Mouse (Mus musculus) neural tube, embryonic 11.5 days (tissue): ENCODE data around the gene Ifna14. TPM values are rescaled to one million over a fixed set of nuclear protein-coding genes. Genes with fewer than 3 reads are reported as not detected.
"Not testable (repeated sequence)": the region's sequence is repeated elsewhere in the genome, so short reads cannot be mapped to it uniquely, and the experiment has no call there.

Source experiments
- ATAC-seq: fragments of 200-750 bp; cut with Nextera tagmentation; 2 replicates; pipeline ENCODE4 v1.8.0; 2017; ENCODE audit warnings: moderate number of reproducible peaks, mild to moderate bottlenecking, moderate TSS enrichment, moderate library complexity; ENCODE audit not compliant: insufficient read depth, low FRiP score, low TSS enrichment
- DNase-seq: peaks from one replicate; pipeline ENCODE4 v3.0.0-alpha.2; 2015; ENCODE audit warnings: low spot score
- H3K27ac ChIP-seq: fragments of 300-500 bp; sonication (generic); 2 replicates; pipeline ENCODE4 v1.5.1; 2014; ENCODE audit warnings: low read depth, mild to moderate bottlenecking, low read length
- H3K27me3 ChIP-seq: fragments of 300-500 bp; sonication (generic); 2 replicates; pipeline ENCODE4 v1.6.1; 2014; ENCODE audit warnings: mild to moderate bottlenecking, low read length, mixed read lengths; ENCODE audit not compliant: control insufficient read depth, insufficient read depth
- H3K36me3 ChIP-seq: fragments of 300-500 bp; sonication (generic); 2 replicates; pipeline ENCODE4 v1.6.1; 2014; ENCODE audit warnings: mild to moderate bottlenecking, low read length, moderate library complexity, mixed read lengths; ENCODE audit not compliant: control insufficient read depth, insufficient read depth
- H3K4me1 ChIP-seq: fragments of 300-500 bp; sonication (generic); 2 replicates; pipeline ENCODE4 v1.6.1; 2014; ENCODE audit warnings: low read length, mixed read lengths; ENCODE audit not compliant: control insufficient read depth, insufficient read depth
- H3K4me2 ChIP-seq: fragments of 300-500 bp; sonication (generic); 2 replicates; pipeline ENCODE4 v1.6.1; 2014; ENCODE audit warnings: low read depth, mild to moderate bottlenecking, moderate library complexity
- H3K4me3 ChIP-seq: fragments of 300-500 bp; sonication (generic); 2 replicates; pipeline ENCODE4 v1.5.1; 2014; ENCODE audit warnings: low read depth, low read length
- H3K9ac ChIP-seq: fragments of 300-500 bp; sonication (generic); 2 replicates; pipeline ENCODE4 v1.6.1; 2014; ENCODE audit warnings: mild to moderate bottlenecking, low read length
- H3K9me3 ChIP-seq: fragments of 300-500 bp; sonication (generic); 2 replicates; pipeline ENCODE4 v1.6.1; 2016; ENCODE audit warnings: low read length; ENCODE audit not compliant: control insufficient read depth
- WGBS: fragments of 180-500 bp; shearing (Covaris S2); extraction: QIAGEN DNeasy Blood & Tissue Kit; methylation state at CpG from one replicate; pipeline ENCODE4 v1.1.7; 2014; 5-methylcytosine and 5-hydroxymethylcytosine counted together
- polyA plus RNA-seq: library from polyadenylated mRNA; unstranded; fragments of >200 nt; fragmentation: Nextera tagmentation; extraction: Ambion mirVana; gene quantifications from 2 replicates; pipeline ENCODE4 v1.2.1, GENCODE M21; 2014

Gene Ifna14
- not detected in 2 replicates for polyA plus RNA-seq

GRCm38 (mm10) chr4:88571698-88572097 is at the start of gene Ifna14:
TSS of gene Ifna14 (minus strand) at chr4:88571798.
- ATAC-seq (no peak), DNase-seq (no peak)
- Histone ChIP-seq H3K9me3 (no peaks in the 10 kb centered on the region), H3K36me3 (no peaks in the 10 kb centered on the region), H3K4me3 (no peak within 1 kb of the TSS), H3K27ac (no peak within 1 kb of the TSS), H3K27me3 (no peaks in the 10 kb centered on the region), H3K4me2 (no peak within 1 kb of the TSS), H3K9ac (no peak within 1 kb of the TSS), H3K4me1 (no peaks in the 10 kb centered on the region)
- 56% methylated on average over 1 of the region's 1 CpGs for WGBS

GRCm38 (mm10) chr4:88603276-88603675 is 31.7 kb upstream of the Ifna14 start, which contains the start of gene Ifna12:
TSS of gene Ifna12 (minus strand) at chr4:88603376.
- Histone ChIP-seq H3K9ac (no peak within 1 kb of the TSS), H3K4me2 (no peak within 1 kb of the TSS), H3K4me1 (no peaks in the 10 kb centered on the region), H3K36me3 (no peaks in the 10 kb centered on the region), H3K27ac (no peak within 1 kb of the TSS), H3K4me3 (no peak within 1 kb of the TSS), H3K9me3 (no peaks in the 10 kb centered on the region), H3K27me3 (no peaks in the 10 kb centered on the region)
- ATAC-seq: no peak
- no peak for DNase-seq

- ATAC-seq: no peak
- 82% methylated on average over 1 of the region's 1 CpGs for WGBS
- H3K36me3 ChIP-seq: no peaks in the 10 kb centered on the region
- no peak within 1 kb of the TSS for H3K4me3 ChIP-seq
- no peak within 1 kb of the TSS for H3K9ac ChIP-seq
- DNase-seq: no peak
- no peak within 1 kb of the TSS for H3K27ac ChIP-seq
- H3K27me3 ChIP-seq: no peaks in the 10 kb centered on the region
- no peaks in the 10 kb centered on the region for H3K9me3 ChIP-seq
- no peaks in the 10 kb centered on the region for H3K4me1 ChIP-seq
- no peak within 1 kb of the TSS for H3K4me2 ChIP-seq
Observed at GRCm38 (mm10) chr4:88592285-88592684, 20.7 kb upstream of the Ifna14 start, which contains the start of gene Ifna9. TSS of gene Ifna9 (minus strand) at chr4:88592385.

DNA sequence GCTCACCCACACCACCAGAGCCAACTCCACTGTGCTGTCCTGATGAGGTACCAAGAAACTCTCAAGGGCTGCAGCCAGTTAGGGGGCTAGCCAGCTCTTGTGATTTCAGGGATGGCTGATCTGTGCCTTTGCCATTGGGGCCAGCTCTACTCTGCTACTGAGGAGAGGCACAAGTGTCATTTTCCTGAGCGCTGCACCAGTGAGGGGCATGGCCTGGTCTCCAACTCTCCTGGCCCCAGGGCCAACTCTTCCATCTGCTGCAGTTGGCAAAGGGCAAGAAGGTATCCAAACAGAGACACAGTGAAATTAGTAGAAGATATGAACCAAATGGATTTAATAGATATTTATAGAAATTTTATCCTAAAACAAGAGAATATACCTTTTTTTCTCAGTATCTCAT is 9.8 kb downstream of the Ifna14 start:
- Histone ChIP-seq H3K9me3 (no peaks in the 10 kb centered on the region), H3K9ac (no peak overlapping the region), H3K27me3 (no peaks in the 10 kb centered on the region), H3K4me2 (no peak overlapping the region), H3K36me3 (no peaks in the 10 kb centered on the region), H3K27ac (no peak overlapping the region), H3K4me1 (no peaks in the 10 kb centered on the region), H3K4me3 (no peak overlapping the region)
- ATAC-seq: no peak
- 100% methylated on average over 1 of the region's 1 CpGs for WGBS
- no peak for DNase-seq

GRCm38 (mm10) chr4:88558145-88558544 is 13.5 kb downstream of the Ifna14 start, which contains the start of gene Ifna15:
TSS of gene Ifna15 (minus strand) at chr4:88558245.
- H3K9me3 ChIP-seq, DNase-seq, H3K27ac ChIP-seq, H3K4me2 ChIP-seq, ATAC-seq, H3K27me3 ChIP-seq, H3K4me1 ChIP-seq, H3K36me3 ChIP-seq, H3K9ac ChIP-seq, H3K4me3 ChIP-seq: not testable (repeated sequence)

DNA sequence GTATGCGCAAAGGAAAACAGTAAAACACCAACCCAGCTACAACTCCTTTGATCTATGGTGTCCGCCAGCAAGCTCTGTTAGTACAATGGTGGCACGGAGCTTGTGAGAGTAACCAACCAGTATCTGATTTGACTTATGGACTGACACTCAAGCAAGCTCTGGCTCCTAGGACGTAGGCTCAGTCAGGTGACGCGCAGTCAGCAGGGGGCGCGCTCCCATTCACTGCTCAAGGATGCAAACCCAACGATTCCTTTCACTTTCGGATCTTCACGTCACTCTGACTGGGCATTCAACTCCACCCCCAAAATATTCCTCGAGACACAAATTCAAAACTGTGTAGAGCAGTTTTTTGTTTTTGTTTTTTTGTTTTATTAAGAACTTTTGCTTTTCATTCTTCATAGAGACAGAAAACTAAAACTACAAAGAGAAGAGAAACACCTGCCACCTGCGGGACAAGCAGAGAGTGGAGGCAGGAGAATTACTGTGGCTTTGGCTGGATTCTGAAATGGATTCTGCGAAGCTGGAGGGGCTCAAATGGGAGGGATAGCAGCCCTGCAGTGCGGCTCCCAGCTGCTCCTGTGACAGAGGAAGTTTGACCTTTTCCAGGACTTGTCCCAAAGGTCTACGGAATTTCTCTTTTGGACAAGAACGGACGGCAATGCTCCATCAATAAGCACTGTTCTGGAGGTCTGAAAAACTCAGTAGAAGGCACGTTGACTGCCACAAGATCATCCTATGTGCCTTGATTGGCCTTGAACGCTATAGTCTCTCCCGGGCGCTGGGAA is 21.2 kb downstream of the Ifna14 start:
- H3K4me3 ChIP-seq: 0 out of 2 replicates have a peak overlapping the region, but pooled peaks have one; percentile 1
- WGBS: 36% methylated on average over 22 of the region's 22 CpGs
- DNase-seq: peak; percentile 77
- no peak overlapping the region for H3K9ac ChIP-seq
- no peaks in the 10 kb centered on the region for H3K27me3 ChIP-seq
- H3K9me3 ChIP-seq: no peaks in the 10 kb centered on the region
- H3K36me3 ChIP-seq: no peaks in the 10 kb centered on the region
- H3K27ac ChIP-seq: no peak overlapping the region
- peak; percentile 79 for ATAC-seq
- H3K4me1 ChIP-seq: no peaks in the 10 kb centered on the region
- peak overlapping the region; percentile 32 for H3K4me2 ChIP-seq

DNA sequence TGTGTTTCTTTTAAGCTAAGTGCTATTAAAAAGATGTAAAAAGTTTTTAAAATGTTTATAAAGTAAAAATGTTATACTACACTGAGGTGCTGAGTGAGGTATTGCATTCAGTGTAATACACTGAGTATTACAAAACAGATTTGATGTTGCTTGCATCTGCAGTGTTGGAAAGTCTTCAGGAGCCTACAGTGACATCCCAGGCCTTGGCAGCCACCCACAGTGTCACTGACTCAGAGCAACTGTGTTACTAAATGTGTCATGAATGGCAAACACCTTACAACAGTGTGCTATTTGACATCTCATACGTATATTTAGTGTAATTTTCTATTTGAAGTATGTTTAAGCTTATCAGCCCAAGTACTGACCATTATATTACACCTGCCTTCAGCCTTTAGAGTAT is 23.6 kb downstream of the Ifna14 start:
- no peak overlapping the region for H3K27ac ChIP-seq
- H3K4me3 ChIP-seq: no peak overlapping the region
- no peak for DNase-seq
- no peaks in the 10 kb centered on the region for H3K4me1 ChIP-seq
- no peak overlapping the region for H3K4me2 ChIP-seq
- WGBS: 90% methylated on average over 1 of the region's 1 CpGs
- H3K9ac ChIP-seq: no peak overlapping the region
- no peaks in the 10 kb centered on the region for H3K9me3 ChIP-seq
- no peaks in the 10 kb centered on the region for H3K36me3 ChIP-seq
- ATAC-seq: no peak
- no peaks in the 10 kb centered on the region for H3K27me3 ChIP-seq

GRCm38 (mm10) chr4:88543649-88544234 is 27.9 kb downstream of the Ifna14 start:
- 53% methylated on average over 2 of the region's 2 CpGs for WGBS
- no peak overlapping the region for H3K4me3 ChIP-seq
- H3K36me3 ChIP-seq: no peaks in the 10 kb centered on the region
- no peak overlapping the region for H3K9ac ChIP-seq
- no peaks in the 10 kb centered on the region for H3K27me3 ChIP-seq
- no peak overlapping the region for H3K4me2 ChIP-seq
- no peak overlapping the region for H3K27ac ChIP-seq
- H3K9me3 ChIP-seq: no peaks in the 10 kb centered on the region
- no peaks in the 10 kb centered on the region for H3K4me1 ChIP-seq
- ATAC-seq (peak; percentile 55; the same call in 1 of the 2 replicates), DNase-seq (peak; percentile 50)

DNA sequence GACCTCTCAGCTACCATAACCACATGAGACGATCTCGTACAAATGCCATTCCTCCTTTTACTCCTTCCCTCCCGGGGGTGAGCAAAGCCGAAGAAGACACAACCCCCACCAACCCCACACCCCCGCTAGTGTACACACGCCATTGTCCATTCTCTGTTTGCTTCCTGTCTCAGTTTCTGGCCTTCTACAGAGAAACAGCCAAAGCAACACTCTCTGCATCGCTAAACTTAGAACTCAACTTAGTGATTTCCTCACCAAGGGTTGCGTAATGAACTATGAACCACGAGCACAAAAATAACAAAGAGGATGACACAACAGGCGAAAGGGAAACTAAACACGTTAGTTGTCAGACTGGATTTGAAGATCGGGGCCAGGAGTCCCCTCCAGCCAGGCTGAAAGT is 34.3 kb downstream of the Ifna14 start:
- Histone ChIP-seq H3K4me1 (no peaks in the 10 kb centered on the region), H3K27ac (no peak overlapping the region), H3K4me2 (no peak overlapping the region), H3K36me3 (no peaks in the 10 kb centered on the region), H3K4me3 (no peak overlapping the region), H3K9me3 (no peaks in the 10 kb centered on the region), H3K27me3 (no peaks in the 10 kb centered on the region), H3K9ac (no peak overlapping the region)
- no peak for DNase-seq
- WGBS: 84% methylated on average over 12 of the region's 12 CpGs
- no peak for ATAC-seq
